Mouse (Mus musculus) megakaryocyte, embryonic 14.5 days (primary cell): ENCODE data around the gene Pacs1. TPM values are rescaled to one million over a fixed set of nuclear protein-coding genes. Genes with fewer than 3 reads are reported as not detected.

Experiments used
- H3K27me3 ChIP-seq: replicated peaks from 2 replicates; pipeline ENCODE3; 2012; ENCODE audit warnings: inconsistent platforms
- H3K36me3 ChIP-seq: replicated peaks from 2 replicates; pipeline ENCODE3; 2012; ENCODE audit warnings: low read length, inconsistent platforms, mixed read lengths
- H3K4me1 ChIP-seq: 2 replicates; pipeline ENCODE4 v1.6.1; 2012; ENCODE audit warnings: inconsistent platforms
- H3K4me3 ChIP-seq: replicated peaks from 2 replicates; pipeline ENCODE3; 2012; ENCODE audit warnings: moderate library complexity, mild to moderate bottlenecking, inconsistent platforms
- H3K9me3 ChIP-seq: 2 replicates; pipeline ENCODE4 v1.6.1; 2012; ENCODE audit warnings: inconsistent platforms
- FLI1 ChIP-seq: IDR thresholded peaks from 2 replicates; pipeline ENCODE4 v1.6.1; 2012; ENCODE audit warnings: low read length, inconsistent platforms, mixed read lengths
- GATA1 ChIP-seq: IDR thresholded peaks from 3 replicates; pipeline ENCODE4 v1.6.1; 2012; ENCODE audit warnings: mixed read lengths, low read length, inconsistent platforms, borderline replicate concordance
- polyA plus RNA-seq: library from polyadenylated mRNA; stranded (reverse); fragments of >175 nt; gene quantifications from 2 replicates; pipeline ENCODE4 v1.2.3, GENCODE M21; 2012; ENCODE audit warnings: low replicate concordance; ENCODE audit not compliant: insufficient read depth

The Pacs1 gene
- polyA plus RNA-seq, 1 experiment: 40.2 TPM

DNA sequence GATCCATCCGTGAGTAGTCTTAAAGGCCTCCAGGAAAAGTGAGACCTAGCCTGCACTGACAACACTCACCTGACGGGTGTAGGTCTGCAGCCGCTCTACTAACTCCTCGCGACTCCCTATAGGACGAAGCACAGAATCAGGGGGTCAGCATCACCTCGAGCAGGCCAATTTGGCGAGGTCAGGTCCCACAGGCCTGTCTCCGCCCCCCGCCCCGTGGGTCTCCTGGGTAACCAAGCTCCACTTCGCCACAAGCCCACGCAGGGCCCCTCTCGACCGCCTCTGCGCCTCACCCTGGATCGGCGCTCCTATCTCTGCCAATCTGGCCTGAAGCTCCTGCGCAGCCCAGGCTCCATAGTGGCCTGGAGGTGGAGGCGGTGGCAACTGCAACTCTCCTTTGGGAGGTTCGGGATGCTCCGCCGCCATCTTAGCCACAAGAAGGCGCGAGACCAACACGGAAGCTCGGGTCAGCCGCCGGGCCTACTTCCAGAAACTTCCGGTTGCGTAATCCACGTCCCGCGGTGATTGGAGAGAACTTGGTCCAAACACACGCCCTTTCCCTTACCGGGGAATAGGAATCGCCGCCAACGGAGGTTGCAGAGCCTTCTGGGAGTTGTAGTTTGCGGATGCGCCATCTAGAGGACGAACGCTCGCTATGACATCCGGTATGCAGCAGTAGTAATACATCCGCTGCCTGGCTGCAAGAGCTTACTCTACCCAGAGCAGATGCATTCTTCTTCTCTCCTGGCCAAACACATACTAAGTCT is 22.2 kb upstream of the Pacs1 start, which contains the start of gene Sf3b2:
Gene Sf3b2, minus strand, starts transcription at position 484 of the 764 bp plus-strand sequence.
- H3K4me1 ChIP-seq: peaks cover 40% of the 10 kb centered on the region
- peak; percentile 82 for TF ChIP-seq FLI1
- no peak for TF ChIP-seq GATA1
- peaks cover 41% of the 10 kb centered on the region for H3K36me3 ChIP-seq
- H3K27me3 ChIP-seq: peaks cover 19% of the 10 kb centered on the region
- H3K4me3 ChIP-seq: peak within 1 kb of the TSS; percentile 98
- H3K9me3 ChIP-seq: no peaks in the 10 kb centered on the region

DNA sequence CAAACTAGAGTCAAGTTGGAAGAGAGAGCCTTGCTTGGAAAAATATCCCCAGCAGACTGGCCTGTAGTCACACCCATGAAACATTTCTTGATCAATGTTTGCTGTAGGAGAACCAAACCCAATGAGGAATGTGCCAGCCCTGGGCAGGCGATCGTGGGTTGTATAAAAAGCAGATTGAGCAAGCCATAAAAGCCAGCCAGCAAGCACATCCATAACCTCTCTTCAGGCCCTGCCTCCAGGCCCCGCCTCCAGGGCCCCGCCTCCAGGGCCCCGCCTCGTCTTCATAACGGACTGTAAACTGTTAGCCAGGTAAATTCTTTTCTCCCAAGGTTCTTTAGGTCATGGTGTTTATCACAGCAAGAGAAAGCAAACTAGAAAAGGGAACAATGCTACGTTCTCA is 5.5 kb upstream of the Pacs1 start:
- H3K9me3 ChIP-seq: no peaks in the 10 kb centered on the region
- H3K36me3 ChIP-seq: peaks cover 92% of the 10 kb centered on the region
- TF ChIP-seq FLI1 (no peak), GATA1 (no peak)
- no peaks in the 10 kb centered on the region for H3K27me3 ChIP-seq
- no peak overlapping the region for H3K4me3 ChIP-seq
- peaks cover 33% of the 10 kb centered on the region for H3K4me1 ChIP-seq

DNA sequence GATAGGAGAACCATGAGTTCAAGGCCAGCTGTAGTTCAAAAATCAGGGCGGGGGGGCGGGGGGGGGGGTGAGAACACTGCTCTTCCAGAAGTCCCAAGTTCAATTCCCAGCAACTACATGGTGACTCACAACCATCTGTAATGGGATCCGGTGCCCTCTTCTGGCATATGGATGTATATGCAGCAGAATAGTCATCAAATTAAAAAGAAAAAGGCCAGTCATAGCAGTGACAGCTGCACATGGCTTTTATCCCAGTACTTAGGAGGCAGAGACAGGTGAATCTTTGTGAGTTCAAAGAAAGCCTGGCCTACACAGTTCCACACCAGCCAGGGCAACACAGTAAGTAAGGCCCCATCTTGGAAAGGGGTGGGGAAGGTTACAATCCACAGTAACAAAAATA is 4.2 kb upstream of the Pacs1 start:
- TF ChIP-seq FLI1 (no peak), GATA1 (no peak)
- no peaks in the 10 kb centered on the region for H3K9me3 ChIP-seq
- H3K4me1 ChIP-seq: peaks cover 33% of the 10 kb centered on the region
- no peak overlapping the region for H3K4me3 ChIP-seq
- peaks cover 80% of the 10 kb centered on the region for H3K36me3 ChIP-seq
- H3K27me3 ChIP-seq: no peaks in the 10 kb centered on the region

GRCm38 (mm10) chr19:5276531-5276930 is 3.6 kb upstream of the Pacs1 start:
- no peaks in the 10 kb centered on the region for H3K9me3 ChIP-seq
- H3K4me1 ChIP-seq: peaks cover 37% of the 10 kb centered on the region
- H3K4me3 ChIP-seq: no peak overlapping the region
- H3K36me3 ChIP-seq: peaks cover 75% of the 10 kb centered on the region
- TF ChIP-seq GATA1 (no peak), FLI1 (no peak)
- H3K27me3 ChIP-seq: no peaks in the 10 kb centered on the region

DNA sequence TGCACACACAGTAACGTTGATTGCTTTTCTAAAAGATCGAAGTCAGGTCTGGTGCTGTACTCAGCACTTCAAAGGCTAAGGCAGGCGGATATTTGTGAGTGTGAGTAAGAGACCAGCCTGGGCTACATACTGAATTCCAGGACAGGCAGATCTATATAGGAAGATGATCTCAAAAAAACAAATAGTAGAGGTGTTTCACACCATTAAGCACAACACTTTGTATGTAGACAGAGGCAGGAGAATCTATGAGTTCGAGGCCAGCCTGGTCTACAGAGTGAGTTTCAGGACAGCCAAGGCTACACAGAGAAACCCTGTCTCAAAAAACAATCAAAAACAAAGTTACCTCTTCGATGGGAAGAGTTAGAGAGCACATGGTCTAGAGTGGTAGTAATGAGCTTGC is 2.8 kb upstream of the Pacs1 start:
- Histone ChIP-seq H3K27me3 (no peaks in the 10 kb centered on the region), H3K4me1 (peaks cover 37% of the 10 kb centered on the region), H3K4me3 (no peak overlapping the region), H3K9me3 (no peaks in the 10 kb centered on the region), H3K36me3 (peaks cover 67% of the 10 kb centered on the region)
- TF ChIP-seq GATA1: no peak
- no peak for TF ChIP-seq FLI1

- Histone ChIP-seq H3K27me3 (no peaks in the 10 kb centered on the region), H3K4me1 (peaks cover 37% of the 10 kb centered on the region), H3K4me3 (peak overlapping the region; percentile 72), H3K36me3 (peaks cover 56% of the 10 kb centered on the region), H3K9me3 (no peaks in the 10 kb centered on the region)
- TF ChIP-seq FLI1 (no peak), GATA1 (no peak)
These were observed 1.7 kb upstream of the Pacs1 start for GRCm38 (mm10) chr19:5274641-5275040.

DNA sequence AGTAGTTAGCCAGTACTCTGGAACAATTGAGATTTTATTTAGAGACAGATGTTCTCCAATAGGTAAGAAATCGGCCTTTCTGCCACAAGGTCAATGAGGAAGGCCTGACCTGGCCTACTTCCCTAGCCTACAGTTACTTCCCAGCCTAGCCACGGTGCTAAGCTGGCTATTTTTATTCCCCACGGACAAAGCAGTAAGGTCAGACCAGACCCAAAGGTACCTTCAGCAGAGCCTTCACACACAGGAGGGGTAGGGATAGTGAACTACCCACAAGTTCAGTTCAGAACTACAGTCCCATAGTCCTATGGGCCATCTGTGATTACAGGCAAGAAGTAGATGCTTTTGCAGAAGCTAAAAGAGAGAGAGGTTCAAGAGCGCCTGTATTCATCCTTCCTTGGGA is 997 bp upstream of the Pacs1 start:
- Histone ChIP-seq H3K4me3 (peak overlapping the region; percentile 100), H3K4me1 (peaks cover 37% of the 10 kb centered on the region), H3K27me3 (no peaks in the 10 kb centered on the region), H3K9me3 (no peaks in the 10 kb centered on the region), H3K36me3 (peaks cover 49% of the 10 kb centered on the region)
- TF ChIP-seq GATA1 (no peak), FLI1 (no peak)

DNA sequence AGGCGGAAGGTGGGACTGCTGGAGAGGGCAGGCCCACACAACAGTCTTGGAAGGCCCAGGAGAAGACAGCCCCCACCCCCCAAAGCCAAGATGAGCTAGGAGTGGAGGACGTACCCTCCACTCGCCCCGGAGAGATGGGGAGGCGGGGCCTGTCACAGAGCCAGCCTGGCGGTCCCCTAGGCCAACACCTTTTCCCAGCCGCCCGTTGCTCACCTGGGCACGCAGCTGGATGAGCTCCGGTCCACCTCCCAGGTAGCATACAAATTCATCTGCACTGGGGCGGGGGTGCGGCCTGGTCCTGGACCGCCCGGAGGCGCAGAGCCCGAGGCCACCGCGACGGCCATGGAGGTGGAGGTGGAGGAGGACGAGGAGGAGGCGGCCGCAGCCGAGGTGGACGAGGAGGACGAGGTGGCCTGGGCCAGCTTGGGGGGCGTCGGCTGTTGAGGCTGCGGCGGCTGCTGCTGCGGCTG is 558 bp downstream of the Pacs1 start:
- Histone ChIP-seq H3K27me3 (no peaks in the 10 kb centered on the region), H3K4me3 (peak overlapping the region; percentile 100), H3K9me3 (no peaks in the 10 kb centered on the region), H3K36me3 (peaks cover 33% of the 10 kb centered on the region), H3K4me1 (peaks cover 51% of the 10 kb centered on the region)
- TF ChIP-seq FLI1 (no peak), GATA1 (no peak)

GRCm38 (mm10) chr19:5271430-5271829 is 1.5 kb downstream of the Pacs1 start:
- peak overlapping the region; percentile 100 for H3K4me3 ChIP-seq

DNA sequence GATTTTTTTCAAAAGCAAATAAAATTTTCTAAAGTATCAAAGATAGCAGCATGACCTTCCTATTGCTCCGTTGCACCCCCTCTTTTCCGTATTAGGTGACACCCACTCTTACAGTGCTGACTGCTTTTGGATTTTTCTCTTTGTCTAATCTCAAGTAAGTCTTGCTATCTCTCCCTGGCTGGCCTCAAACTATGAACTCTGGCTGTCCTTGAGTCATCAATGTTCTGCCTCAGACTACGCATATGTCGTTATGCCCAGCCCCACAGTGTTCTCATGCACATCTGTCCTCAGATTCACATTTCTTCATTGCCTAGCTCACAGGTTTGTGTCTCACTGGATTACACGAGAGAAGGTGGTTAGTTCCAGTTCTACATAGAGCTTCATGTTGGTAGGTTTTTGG is 3.5 kb downstream of the Pacs1 start:
- H3K4me1 ChIP-seq: peaks cover 63% of the 10 kb centered on the region
- H3K4me3 ChIP-seq: no peak overlapping the region
- H3K36me3 ChIP-seq: peaks cover 17% of the 10 kb centered on the region

More at GRCm38 (mm10) chr19:5271430-5271829, 1.5 kb downstream of the Pacs1 start:
- no peak for TF ChIP-seq FLI1
- no peak for TF ChIP-seq GATA1
- Histone ChIP-seq H3K36me3 (peaks cover 26% of the 10 kb centered on the region), H3K4me1 (peaks cover 56% of the 10 kb centered on the region), H3K9me3 (no peaks in the 10 kb centered on the region), H3K27me3 (no peaks in the 10 kb centered on the region)

More for the DNA sequence above, 3.5 kb downstream of the Pacs1 start:
- Histone ChIP-seq H3K27me3 (no peaks in the 10 kb centered on the region), H3K9me3 (no peaks in the 10 kb centered on the region)
- TF ChIP-seq GATA1 (no peak), FLI1 (no peak)
